Mouse (Mus musculus) cerebellum, adult 11 months (tissue): ENCODE data around the gene Cpsf2.
"Not testable (repeated sequence)": the region's sequence is repeated elsewhere in the genome, so short reads cannot be mapped to it uniquely, and the experiment has no call there.

ENCODE experiments used
- DNase-seq: peaks from one replicate; pipeline ENCODE4 v3.0.0; 2022

Gene Cpsf2

GRCm38 (mm10) chr12:101975601-101976571 lies at the start of gene Cpsf2:
Cpsf2 (plus strand) TSS chr12:101975988.
- DNase-seq = peak; percentile 82

- no peak for DNase-seq
These were observed 47.4 kb upstream of the Cpsf2 start for GRCm38 (mm10) chr12:101928423-101928822.

GRCm38 (mm10) chr12:101935223-101935622 lies 40.6 kb upstream of the Cpsf2 start:
- DNase-seq = no peak

GRCm38 (mm10) chr12:101937572-101937971 lies 38.2 kb upstream of the Cpsf2 start:
- no peak for DNase-seq

- no peak for DNase-seq
These were observed 27.8 kb upstream of the Cpsf2 start for GRCm38 (mm10) chr12:101947986-101948385.

GRCm38 (mm10) chr12:101948801-101949200 lies 27.0 kb upstream of the Cpsf2 start:
- DNase-seq = no peak

GRCm38 (mm10) chr12:101955821-101956220 lies 20.0 kb upstream of the Cpsf2 start:
- not testable (repeated sequence) for DNase-seq

GRCm38 (mm10) chr12:101957079-101957941 lies 18.5 kb upstream of the Cpsf2 start:
- DNase-seq = no peak

GRCm38 (mm10) chr12:101957942-101958544 lies 17.7 kb upstream of the Cpsf2 start, which contains the start of gene Atxn3:
Atxn3 (minus strand) TSS chr12:101958246.
- peak; percentile 95 for DNase-seq

- DNase-seq = no peak
These were observed 17.2 kb upstream of the Cpsf2 start for GRCm38 (mm10) chr12:101958556-101958955.

- DNase-seq = not testable (repeated sequence)
These were observed 16.6 kb upstream of the Cpsf2 start for GRCm38 (mm10) chr12:101958960-101959780.

GRCm38 (mm10) chr12:101971311-101971710 lies 4.5 kb upstream of the Cpsf2 start:
- no peak for DNase-seq

- no peak for DNase-seq
These were observed 3.6 kb upstream of the Cpsf2 start for GRCm38 (mm10) chr12:101972230-101972629.

- no peak for DNase-seq
These were observed 1.2 kb upstream of the Cpsf2 start for GRCm38 (mm10) chr12:101974571-101974970.

- DNase-seq = no peak
These were observed 604 bp upstream of the Cpsf2 start for GRCm38 (mm10) chr12:101975167-101975600.

- DNase-seq = no peak
These were observed 1.0 kb downstream of the Cpsf2 start for GRCm38 (mm10) chr12:101976651-101977403.

GRCm38 (mm10) chr12:101977404-101977915 lies 1.7 kb downstream of the Cpsf2 start:
- DNase-seq = no peak

- DNase-seq = no peak
These were observed 2.4 kb downstream of the Cpsf2 start for GRCm38 (mm10) chr12:101978162-101978561.

- DNase-seq = no peak
These were observed 2.8 kb downstream of the Cpsf2 start for GRCm38 (mm10) chr12:101978588-101978987.

GRCm38 (mm10) chr12:101979213-101979750 lies 3.5 kb downstream of the Cpsf2 start:
- no peak for DNase-seq

GRCm38 (mm10) chr12:101980266-101980665 lies 4.5 kb downstream of the Cpsf2 start:
- no peak for DNase-seq
